Mouse (Mus musculus): ENCODE measurements around the gene Txn1.

DNA sequence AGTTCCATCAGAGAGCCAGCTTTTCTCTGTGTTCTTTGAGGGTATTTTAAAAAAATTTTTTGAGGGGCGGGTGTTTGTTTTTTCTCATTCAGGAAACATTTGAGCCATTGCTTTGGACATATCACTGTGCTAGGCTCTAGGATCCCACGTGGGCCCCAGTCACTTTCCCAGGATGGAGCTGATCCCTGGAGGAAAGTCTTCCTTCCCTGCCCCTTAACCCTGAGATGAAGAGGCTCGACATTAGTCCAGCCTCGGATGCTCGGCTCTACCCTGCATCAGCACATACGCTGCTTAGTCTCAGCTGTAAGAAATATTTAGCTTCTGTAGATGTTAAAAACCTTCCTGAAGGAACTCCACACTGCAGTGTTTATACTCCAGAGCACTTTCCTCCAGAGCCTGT is 60.3 kb downstream of the Txn1 start:
- no peak for TF ChIP-seq CTCF (IDR thresholded peaks at IDR 0.05)
- TF ChIP-seq EP300 (IDR thresholded peaks at IDR 0.05) = no peak
